Mouse (Mus musculus) liver, embryonic 12.5 days (tissue): Measurements from ENCODE around the gene Zfp78. TPM values are rescaled to one million over a fixed set of nuclear protein-coding genes. Genes with fewer than 3 reads are reported as not detected.
A peak's percentile ranks its signal among the peaks of the same experiment; 100 is the strongest.
"Not testable (repeated sequence)": the region's sequence is repeated elsewhere in the genome, so short reads cannot be mapped to it uniquely, and the experiment has no call there.

Experiments
- ATAC-seq: fragments of 200-750 bp; cut with Nextera tagmentation; 2 replicates; pipeline ENCODE4 v1.8.0; 2017; ENCODE audit warnings: moderate number of reproducible peaks, mild to moderate bottlenecking, moderate library complexity
- H3K27ac ChIP-seq: fragments of 300-500 bp; sonication (generic); 2 replicates; pipeline ENCODE4 v1.5.1; 2016; ENCODE audit warnings: mild to moderate bottlenecking
- H3K27me3 ChIP-seq: fragments of 300-500 bp; sonication (generic); replicated peaks from 2 replicates; pipeline ENCODE4 v1.6.1; 2016; ENCODE audit warnings: mild to moderate bottlenecking, moderate library complexity
- H3K36me3 ChIP-seq: fragments of 300-500 bp; sonication (generic); 2 replicates; pipeline ENCODE4 v1.6.1; 2016; ENCODE audit warnings: mild to moderate bottlenecking, moderate library complexity
- H3K4me1 ChIP-seq: fragments of 300-500 bp; sonication (generic); 2 replicates; pipeline ENCODE4 v1.6.1; 2016
- H3K4me2 ChIP-seq: fragments of 300-500 bp; sonication (generic); 2 replicates; pipeline ENCODE4 v1.6.1; 2016; ENCODE audit warnings: mild to moderate bottlenecking, moderate library complexity
- H3K4me3 ChIP-seq: fragments of 300-500 bp; sonication (generic); 2 replicates; pipeline ENCODE4 v1.5.1; 2016; ENCODE audit warnings: mild to moderate bottlenecking, moderate library complexity
- H3K9ac ChIP-seq: fragments of 300-500 bp; sonication (generic); 2 replicates; pipeline ENCODE4 v1.6.1; 2016; ENCODE audit warnings: mild to moderate bottlenecking, moderate library complexity
- H3K9me3 ChIP-seq: fragments of 300-500 bp; sonication (generic); replicated peaks from 2 replicates; pipeline ENCODE4 v1.6.1; 2016; ENCODE audit warnings: mild to moderate bottlenecking, moderate library complexity
- WGBS: fragments of 180-500 bp; shearing (Covaris S2); methylation state at CpG from one replicate; pipeline ENCODE4 v1.1.7; 2016; ENCODE audit not compliant: insufficient replicate concordance; 5-methylcytosine and 5-hydroxymethylcytosine counted together
- polyA plus RNA-seq: library from polyadenylated mRNA; unstranded; fragments of >200 nt; fragmentation: Nextera tagmentation; extraction: Ambion mirVana; gene quantifications from 2 replicates; pipeline ENCODE4 v1.2.1, GENCODE M21; 2016

The Zfp78 gene
- polyA plus RNA-seq, 1 experiment from 2014 or later = 1.3 TPM

DNA sequence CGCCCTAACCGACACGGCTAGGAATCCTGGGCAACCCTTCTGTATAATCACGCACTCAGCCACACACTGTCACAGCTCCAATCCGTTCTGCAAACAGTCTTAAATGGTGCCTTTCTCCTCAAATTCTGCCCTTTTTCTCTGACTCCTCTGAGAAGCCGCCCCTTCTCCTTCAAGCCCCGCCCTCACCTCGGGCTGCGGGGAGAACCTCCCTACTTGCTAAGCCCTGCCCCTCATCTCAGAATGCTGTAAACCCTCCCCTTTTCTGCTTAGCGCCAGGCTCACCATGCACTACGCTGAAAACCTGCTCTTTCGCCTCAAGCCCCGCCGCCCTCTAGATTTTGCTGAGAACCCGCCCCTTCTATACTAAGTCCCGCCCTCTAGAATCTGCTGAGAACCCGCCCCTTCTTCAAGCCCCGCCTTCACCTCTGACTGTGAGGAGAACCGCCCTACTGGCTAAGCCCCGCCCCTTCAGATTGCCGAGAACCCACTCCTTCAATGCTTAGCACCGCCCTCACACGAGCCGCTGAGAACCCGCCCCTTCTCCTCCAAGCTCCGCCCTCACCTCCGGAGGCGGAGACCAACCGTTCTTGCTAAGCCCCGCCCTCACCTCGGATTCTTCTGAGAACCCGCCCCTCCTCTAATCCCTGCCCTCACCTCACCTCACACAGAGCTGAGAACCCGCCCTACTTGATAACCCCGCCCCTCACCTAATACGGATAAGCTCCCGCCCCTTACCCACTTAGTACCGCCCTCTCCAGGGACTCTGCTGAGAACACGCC is 623 bp upstream of the Zfp78 start:
- H3K4me3 ChIP-seq = peak overlapping the region; percentile 67
- peak overlapping the region; percentile 77 for H3K4me2 ChIP-seq
- peak overlapping the region; percentile 74 for H3K9ac ChIP-seq
- H3K9me3 ChIP-seq = no peaks in the 10 kb centered on the region
- H3K27ac ChIP-seq = peak overlapping the region; percentile 84
- peaks cover 65% of the 10 kb centered on the region for H3K4me1 ChIP-seq
- under 1% methylated on average over 38 of the region's 38 CpGs for WGBS
- peak; percentile 85 for ATAC-seq
- H3K27me3 ChIP-seq = no peaks in the 10 kb centered on the region
- no peaks in the 10 kb centered on the region for H3K36me3 ChIP-seq

DNA sequence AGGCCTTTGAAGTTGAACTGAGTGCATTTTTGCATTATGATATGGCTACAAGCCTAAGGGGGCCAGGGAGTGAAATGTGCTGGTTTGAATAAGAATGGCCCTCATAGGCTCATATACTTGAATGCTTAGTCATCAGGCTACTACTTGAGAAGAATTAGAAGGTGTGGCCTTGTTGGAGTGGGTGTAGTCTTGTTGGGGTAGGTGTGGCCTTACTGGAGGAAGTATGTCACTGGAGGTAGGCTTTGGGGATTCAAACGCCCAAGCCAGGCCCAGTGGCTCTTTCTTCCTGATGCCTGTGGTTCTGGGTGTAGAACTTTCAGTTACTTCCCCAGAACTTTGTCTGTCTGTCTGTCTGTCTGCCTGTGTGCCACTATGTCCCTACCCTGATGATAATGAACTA is 1.7 kb downstream of the Zfp78 start:
- Histone ChIP-seq H3K9ac (no peak overlapping the region), H3K27me3 (no peaks in the 10 kb centered on the region), H3K36me3 (no peaks in the 10 kb centered on the region), H3K27ac (no peak overlapping the region), H3K9me3 (no peaks in the 10 kb centered on the region), H3K4me1 (peaks cover 83% of the 10 kb centered on the region), H3K4me3 (no peak overlapping the region), H3K4me2 (no peak overlapping the region)
- no peak for ATAC-seq
- WGBS = 82% methylated on average over 1 of the region's 1 CpGs

DNA sequence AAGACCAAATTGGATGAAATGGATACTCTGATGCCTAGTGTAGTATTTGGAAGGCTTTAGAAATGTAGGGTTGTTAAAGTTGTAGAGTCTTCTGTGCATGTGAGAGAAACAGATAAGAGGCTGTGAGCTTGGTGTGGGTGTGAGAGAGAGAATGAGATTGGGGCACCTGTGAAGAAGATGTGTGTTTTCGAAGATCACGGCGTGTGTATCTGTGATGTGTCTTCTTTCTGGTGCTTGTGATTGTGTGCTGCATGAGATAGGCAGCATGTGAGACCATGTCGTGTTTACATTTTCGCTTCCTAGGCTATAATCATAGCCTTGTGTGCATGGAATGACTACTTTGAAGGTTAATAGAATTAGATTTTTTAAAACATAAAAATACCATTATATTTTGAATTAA is 4.1 kb downstream of the Zfp78 start:
- Histone ChIP-seq H3K36me3 (no peaks in the 10 kb centered on the region), H3K27ac (peak overlapping the region; percentile 84), H3K27me3 (no peaks in the 10 kb centered on the region), H3K9me3 (no peaks in the 10 kb centered on the region), H3K4me3 (no peak overlapping the region), H3K9ac (no peak overlapping the region), H3K4me2 (peak overlapping the region; percentile 44), H3K4me1 (peaks cover 61% of the 10 kb centered on the region)
- WGBS = 26% methylated on average over 5 of the region's 5 CpGs
- peak; percentile 16; the same call in 1 of the 2 replicates for ATAC-seq

DNA sequence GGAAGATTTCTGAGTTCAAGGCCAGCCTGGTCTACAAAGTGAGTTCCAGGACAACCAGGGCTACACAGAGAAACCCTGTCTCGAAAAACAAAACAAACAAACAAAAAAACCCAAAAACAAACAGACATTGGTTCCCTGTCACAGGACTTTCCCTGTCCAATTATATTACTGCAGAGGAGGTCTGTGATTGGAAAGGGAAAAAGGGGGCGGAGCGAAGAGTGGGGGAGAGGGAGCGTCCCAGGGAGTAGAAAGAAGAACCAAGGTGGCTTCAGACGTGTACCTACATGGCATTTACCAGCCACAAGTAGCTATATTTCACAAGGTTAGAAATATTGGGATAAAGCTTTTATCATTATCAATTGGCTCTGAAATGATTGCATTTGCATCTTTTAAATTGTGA is 5.1 kb downstream of the Zfp78 start:
- H3K27ac ChIP-seq, H3K9me3 ChIP-seq, H3K27me3 ChIP-seq, H3K4me3 ChIP-seq, H3K9ac ChIP-seq, ATAC-seq, H3K36me3 ChIP-seq, H3K4me2 ChIP-seq: not testable (repeated sequence)
- peaks cover 53% of the 10 kb centered on the region for H3K4me1 ChIP-seq
- WGBS = 72% methylated on average over 5 of the region's 5 CpGs

DNA sequence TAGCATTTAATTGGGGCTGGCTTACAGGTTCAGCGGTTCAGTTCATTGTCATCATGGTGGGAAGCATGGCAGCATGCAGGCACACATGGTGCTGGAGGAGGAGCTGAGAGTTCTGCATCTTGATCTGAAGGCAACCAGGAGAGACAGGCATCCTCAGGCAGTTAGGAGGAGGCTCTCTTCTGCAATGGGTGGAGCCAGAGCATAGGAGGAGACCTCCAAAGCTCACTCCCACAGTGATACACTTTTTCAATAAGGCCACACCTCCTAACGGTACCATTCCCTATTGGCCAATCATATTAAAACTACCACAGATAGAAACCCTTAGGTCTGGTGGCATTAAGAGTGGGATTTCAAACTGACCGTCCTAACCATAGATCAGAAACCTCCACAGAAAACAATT is 6.4 kb downstream of the Zfp78 start:
- H3K9ac ChIP-seq = no peak overlapping the region
- no peaks in the 10 kb centered on the region for H3K27me3 ChIP-seq
- 66% methylated on average over 3 of the region's 3 CpGs for WGBS
- no peak overlapping the region for H3K27ac ChIP-seq
- H3K4me1 ChIP-seq = peaks cover 43% of the 10 kb centered on the region
- no peaks in the 10 kb centered on the region for H3K36me3 ChIP-seq
- ATAC-seq = peak; percentile 54
- no peaks in the 10 kb centered on the region for H3K9me3 ChIP-seq
- H3K4me3 ChIP-seq = no peak overlapping the region
- H3K4me2 ChIP-seq = no peak overlapping the region

DNA sequence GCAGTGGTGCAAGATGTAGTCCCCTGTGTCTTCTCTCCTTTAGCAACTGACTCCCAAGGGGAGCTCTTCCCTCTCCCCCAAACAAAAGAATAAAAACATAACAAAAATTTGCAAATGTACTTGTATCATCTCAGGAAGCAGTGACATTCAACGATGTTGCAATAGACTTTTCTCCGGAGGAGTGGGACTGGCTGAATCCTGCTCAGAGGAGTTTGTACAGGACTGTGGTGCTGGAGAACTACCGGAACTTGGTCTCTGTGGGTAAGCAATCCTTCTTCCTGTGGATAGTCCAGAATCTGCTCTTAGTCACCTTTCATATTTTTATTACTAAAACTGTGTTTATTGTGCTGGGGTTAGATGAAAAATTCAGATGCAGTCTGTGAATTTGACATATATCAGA is 9.9 kb downstream of the Zfp78 start:
- H3K9ac ChIP-seq = no peak overlapping the region
- H3K27me3 ChIP-seq = no peaks in the 10 kb centered on the region
- no peak overlapping the region for H3K4me3 ChIP-seq
- ATAC-seq = no peak
- peaks cover 4% of the 10 kb centered on the region; the same call in 1 of the 2 replicates for H3K36me3 ChIP-seq
- H3K9me3 ChIP-seq = no peaks in the 10 kb centered on the region
- H3K4me2 ChIP-seq = no peak overlapping the region
- 75% methylated on average over 3 of the region's 3 CpGs for WGBS
- H3K4me1 ChIP-seq = peaks cover 18% of the 10 kb centered on the region
- no peak overlapping the region for H3K27ac ChIP-seq

DNA sequence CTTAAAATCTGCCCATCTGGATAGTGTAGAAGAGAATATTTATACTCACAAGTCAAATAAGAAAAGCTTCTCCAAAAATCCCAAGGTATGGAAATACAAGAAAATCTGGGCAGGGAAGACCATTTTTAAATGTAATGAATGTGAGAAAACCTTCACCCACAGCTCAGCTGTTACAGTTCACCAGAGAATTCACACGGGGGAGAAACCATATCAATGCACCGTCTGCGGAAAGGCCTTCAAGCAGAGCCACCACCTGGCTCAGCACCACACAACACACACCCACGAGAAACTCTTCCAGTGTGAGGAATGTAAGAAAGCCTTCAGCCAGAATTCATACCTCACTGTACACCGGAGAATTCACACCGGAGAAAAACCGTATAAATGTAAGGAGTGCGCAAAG is 15.4 kb downstream of the Zfp78 start:
- ATAC-seq = no peak
- no peak overlapping the region for H3K27ac ChIP-seq
- no peak overlapping the region for H3K9ac ChIP-seq
- H3K4me1 ChIP-seq = peaks cover 17% of the 10 kb centered on the region
- WGBS = 78% methylated on average over 8 of the region's 8 CpGs
- no peaks in the 10 kb centered on the region for H3K27me3 ChIP-seq
- H3K9me3 ChIP-seq = no peaks in the 10 kb centered on the region
- no peak overlapping the region for H3K4me3 ChIP-seq
- H3K36me3 ChIP-seq = peaks cover 4% of the 10 kb centered on the region; the same call in 1 of the 2 replicates
- H3K4me2 ChIP-seq = no peak overlapping the region

DNA sequence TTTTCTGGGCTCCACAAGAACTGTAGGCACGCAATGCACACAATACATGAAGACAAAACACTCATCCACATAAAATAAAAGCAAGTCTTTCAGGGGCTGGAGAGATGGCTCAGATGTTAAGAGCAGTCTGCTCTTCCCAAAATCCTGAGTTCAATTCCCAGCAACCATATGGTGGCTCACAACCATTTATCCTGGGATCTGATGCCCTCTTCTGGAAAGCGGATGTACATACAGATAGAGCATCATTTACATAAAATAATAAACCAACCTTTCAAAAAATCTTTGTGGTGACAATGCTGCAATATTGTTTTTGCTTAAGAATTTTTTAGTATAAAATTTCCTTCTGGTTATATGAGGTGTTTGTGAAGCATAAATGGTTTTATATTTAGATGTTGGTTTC is 18.4 kb downstream of the Zfp78 start:
- WGBS = 67% methylated on average over 2 of the region's 2 CpGs

DNA sequence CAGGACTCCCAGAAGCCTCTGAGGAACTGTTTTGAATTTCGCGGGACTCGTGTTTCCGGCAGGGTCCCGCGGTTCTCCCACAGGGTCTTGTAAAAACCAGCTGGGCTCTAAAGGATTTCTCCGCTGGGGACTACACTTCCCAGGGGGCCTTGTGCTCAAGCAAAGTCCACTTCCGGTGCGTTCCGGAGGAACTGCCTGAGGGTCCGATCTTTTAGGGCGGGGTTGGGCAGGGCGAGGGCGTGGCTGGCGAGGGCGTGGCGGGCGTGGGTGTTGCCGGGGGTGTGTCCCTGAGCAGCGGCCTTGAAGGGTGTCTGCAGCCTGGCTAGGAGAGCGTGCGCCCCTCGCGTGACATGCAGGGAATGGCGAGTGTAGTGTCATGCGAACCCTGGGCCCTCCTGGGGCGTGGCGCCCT is 20.0 kb downstream of the Zfp78 start, which contains the start of gene Zfp28:
Gene Zfp28 (plus strand): TSS at position 252 of the 412 bp plus-strand sequence.
- Histone ChIP-seq H3K27ac (peak within 1 kb of the TSS; percentile 46; the same call in 1 of the 2 replicates), H3K9me3 (no peaks in the 10 kb centered on the region), H3K4me3 (peak within 1 kb of the TSS; percentile 66), H3K36me3 (no peaks in the 10 kb centered on the region; the same call in 1 of the 2 replicates), H3K4me2 (peak within 1 kb of the TSS; percentile 88), H3K27me3 (no peaks in the 10 kb centered on the region), H3K9ac (peak within 1 kb of the TSS; percentile 64), H3K4me1 (peaks cover 25% of the 10 kb centered on the region)
- whole genome bisulfite sequencing = under 1% methylated on average over 28 of the region's 28 CpGs
- ATAC-seq = peak; percentile 93

More for the DNA sequence above, 18.4 kb downstream of the Zfp78 start:
- Histone ChIP-seq H3K4me1 (peaks cover 25% of the 10 kb centered on the region), H3K4me3 (no peak overlapping the region), H3K27me3 (no peaks in the 10 kb centered on the region), H3K9ac (no peak overlapping the region), H3K36me3 (no peaks in the 10 kb centered on the region; the same call in 1 of the 2 replicates), H3K4me2 (no peak overlapping the region), H3K9me3 (no peaks in the 10 kb centered on the region), H3K27ac (no peak overlapping the region)
- ATAC-seq = no peak

DNA sequence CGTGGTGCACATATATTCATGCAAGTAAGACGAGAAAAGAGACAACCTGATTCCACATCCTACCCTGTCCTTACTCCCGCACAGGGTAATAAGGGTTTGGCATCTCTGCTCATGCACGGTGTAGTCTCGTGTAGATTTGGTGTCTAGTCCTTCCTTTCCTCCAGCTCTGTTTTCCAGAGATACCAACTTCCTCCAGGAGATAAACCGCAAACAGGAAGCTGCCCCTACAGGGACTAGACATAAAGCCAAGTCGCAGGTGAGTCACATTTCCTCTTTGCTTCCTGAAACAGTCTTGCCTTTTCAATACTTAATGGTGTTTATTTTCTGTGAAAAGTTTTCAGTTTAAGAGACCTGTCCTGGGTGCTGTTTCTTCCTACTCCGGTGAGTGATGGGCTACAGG is 20.9 kb downstream of the Zfp78 start:
- Histone ChIP-seq H3K27me3 (no peaks in the 10 kb centered on the region), H3K4me1 (peaks cover 25% of the 10 kb centered on the region), H3K27ac (no peak overlapping the region), H3K9ac (no peak overlapping the region), H3K4me2 (peak overlapping the region; percentile 88), H3K9me3 (no peaks in the 10 kb centered on the region), H3K4me3 (no peak overlapping the region), H3K36me3 (no peaks in the 10 kb centered on the region; the same call in 1 of the 2 replicates)
- no peak for ATAC-seq
- 19% methylated on average over 8 of the region's 8 CpGs for WGBS

DNA sequence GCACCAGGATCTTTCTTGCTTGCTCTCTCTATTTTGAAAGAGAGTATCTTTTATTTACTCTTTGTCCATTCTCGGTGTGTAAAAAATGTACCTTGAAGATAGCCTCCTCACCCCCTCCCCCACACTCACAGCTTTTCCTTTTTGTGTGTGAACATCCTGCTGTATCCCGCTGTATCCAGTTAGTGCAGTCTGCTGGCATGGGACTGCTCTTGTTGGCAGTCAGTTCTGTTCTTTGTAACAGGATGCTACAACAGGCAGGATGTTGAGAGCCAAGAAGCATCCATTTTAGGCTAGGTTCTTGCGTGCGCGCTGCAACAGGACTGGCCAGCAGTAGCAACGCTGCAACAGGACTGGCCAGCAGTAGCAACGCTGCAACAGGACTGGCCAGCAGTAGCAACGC is 23.9 kb downstream of the Zfp78 start:
- Histone ChIP-seq H3K36me3 (no peaks in the 10 kb centered on the region), H3K9ac (no peak overlapping the region), H3K4me1 (peaks cover 23% of the 10 kb centered on the region), H3K27me3 (no peaks in the 10 kb centered on the region), H3K4me2 (no peak overlapping the region), H3K27ac (no peak overlapping the region), H3K9me3 (no peaks in the 10 kb centered on the region), H3K4me3 (no peak overlapping the region)
- ATAC-seq = no peak
- 83% methylated on average over 8 of the region's 8 CpGs for WGBS

DNA sequence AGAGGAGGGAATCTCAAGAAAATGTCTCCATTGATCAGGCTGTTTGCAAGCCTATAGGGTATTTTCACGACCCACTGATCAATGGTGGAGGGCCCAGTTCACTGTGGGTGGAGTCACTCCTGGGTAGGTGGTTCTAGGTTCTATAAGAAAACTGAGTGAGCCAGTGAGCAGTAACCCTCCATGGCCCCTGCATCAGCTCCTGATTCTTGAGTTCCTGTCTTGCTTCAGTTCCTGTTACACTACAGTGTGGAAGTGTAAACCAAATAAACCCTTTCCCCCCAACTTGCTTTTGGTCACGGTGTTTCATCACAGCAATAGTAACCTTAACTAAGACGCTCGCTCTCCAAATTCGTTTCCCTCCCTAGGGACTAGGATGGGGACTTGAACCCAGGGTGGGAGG is 25.9 kb downstream of the Zfp78 start:
- Histone ChIP-seq H3K4me3 (no peak overlapping the region), H3K27ac (no peak overlapping the region), H3K4me2 (no peak overlapping the region), H3K27me3 (no peaks in the 10 kb centered on the region), H3K9me3 (no peaks in the 10 kb centered on the region), H3K36me3 (peaks cover 15% of the 10 kb centered on the region), H3K4me1 (peaks cover 3% of the 10 kb centered on the region), H3K9ac (no peak overlapping the region)
- ATAC-seq = no peak
- WGBS = 82% methylated on average over 5 of the region's 5 CpGs
